Mouse (Mus musculus): ENCODE results near the gene Ap1ar. TPM values are rescaled to one million over a fixed set of nuclear protein-coding genes. Genes with fewer than 3 reads are reported as not detected.

Ap1ar gene
- 38.3 and 40.8 TPM in 2 replicates for polyA plus RNA-seq (2015; fragmentation: Nextera tagmentation; extraction: Ambion mirVana)

GRCm38 (mm10) chr3:127837154-127837865, at the start of gene Ap1ar:
Ap1ar (minus strand) TSS chr3:127837523.
- Histone ChIP-seq H3K9me3 (ENCODE audit: control insufficient read depth, low read length) (no peaks in the 10 kb centered on the region), H3K4me3 (ENCODE audit: low read length) (peak within 1 kb of the TSS; percentile 90), H3K4me1 (replicated peaks; ENCODE audit: control insufficient read depth, insufficient read depth, low read length) (peaks cover 12% of the 10 kb centered on the region), H3K27me3 (ENCODE audit: control insufficient read depth, insufficient read depth, low read depth, low read length) (no peaks in the 10 kb centered on the region), H3K9ac (ENCODE audit: low read length) (peak within 1 kb of the TSS; percentile 89), H3K27ac (ENCODE audit: low read length) (peak within 1 kb of the TSS; percentile 96), H3K4me2 (ENCODE audit: low read depth, low read length) (peak within 1 kb of the TSS; percentile 86), H3K36me3 (ENCODE audit: control insufficient read depth, insufficient read depth, low read length) (no peaks in the 10 kb centered on the region)
- ATAC-seq (ENCODE audit: low read depth): peak; percentile 99
- WGBS: under 1% methylated on average over 72 of the region's 89 CpGs

- Histone ChIP-seq H3K9me3 (ENCODE audit: control insufficient read depth, low read length) (no peaks in the 10 kb centered on the region), H3K4me2 (ENCODE audit: low read depth, low read length) (no peak overlapping the region), H3K9ac (ENCODE audit: low read length) (no peak overlapping the region), H3K36me3 (ENCODE audit: control insufficient read depth, insufficient read depth, low read length) (no peaks in the 10 kb centered on the region), H3K4me1 (replicated peaks; ENCODE audit: control insufficient read depth, insufficient read depth, low read length) (peaks cover 5% of the 10 kb centered on the region; the same call in 1 of the 2 replicates), H3K27me3 (ENCODE audit: control insufficient read depth, insufficient read depth, low read depth, low read length) (no peaks in the 10 kb centered on the region), H3K27ac (ENCODE audit: low read length) (no peak overlapping the region), H3K4me3 (ENCODE audit: low read length) (no peak overlapping the region)
- 42% methylated on average over 2 of the region's 2 CpGs for WGBS
- ATAC-seq (ENCODE audit: low read depth): peak; percentile 85
Measured at GRCm38 (mm10) chr3:127881684-127882083, 44.4 kb upstream of the Ap1ar start.

GRCm38 (mm10) chr3:127879968-127880367, 42.6 kb upstream of the Ap1ar start:
- Histone ChIP-seq H3K4me3 (ENCODE audit: low read length) (no peak overlapping the region), H3K9ac (ENCODE audit: low read length) (no peak overlapping the region), H3K27ac (ENCODE audit: low read length) (no peak overlapping the region), H3K9me3 (ENCODE audit: control insufficient read depth, low read length) (no peaks in the 10 kb centered on the region), H3K4me1 (replicated peaks; ENCODE audit: control insufficient read depth, insufficient read depth, low read length) (peaks cover 5% of the 10 kb centered on the region; the same call in 1 of the 2 replicates), H3K27me3 (ENCODE audit: control insufficient read depth, insufficient read depth, low read depth, low read length) (no peaks in the 10 kb centered on the region), H3K4me2 (ENCODE audit: low read depth, low read length) (no peak overlapping the region), H3K36me3 (ENCODE audit: control insufficient read depth, insufficient read depth, low read length) (no peaks in the 10 kb centered on the region)
- 88% methylated on average over 3 of the region's 3 CpGs for WGBS
- no peak for ATAC-seq (ENCODE audit: low read depth)

- Histone ChIP-seq H3K4me3 (ENCODE audit: low read length) (no peak overlapping the region), H3K27ac (ENCODE audit: low read length) (no peak overlapping the region), H3K9me3 (ENCODE audit: control insufficient read depth, low read length) (no peaks in the 10 kb centered on the region), H3K4me2 (ENCODE audit: low read depth, low read length) (no peak overlapping the region), H3K4me1 (replicated peaks; ENCODE audit: control insufficient read depth, insufficient read depth, low read length) (peaks cover 2% of the 10 kb centered on the region; the same call in 1 of the 2 replicates), H3K36me3 (ENCODE audit: control insufficient read depth, insufficient read depth, low read length) (no peaks in the 10 kb centered on the region), H3K27me3 (ENCODE audit: control insufficient read depth, insufficient read depth, low read depth, low read length) (no peaks in the 10 kb centered on the region), H3K9ac (ENCODE audit: low read length) (no peak overlapping the region)
- ATAC-seq (ENCODE audit: low read depth): no peak
- WGBS: 81% methylated on average over 2 of the region's 2 CpGs
Measured at GRCm38 (mm10) chr3:127875509-127875908, 38.2 kb upstream of the Ap1ar start.

GRCm38 (mm10) chr3:127875059-127875458, 37.7 kb upstream of the Ap1ar start:
- H3K4me3 ChIP-seq (ENCODE audit: low read length): no peak overlapping the region
- H3K4me1 ChIP-seq (replicated peaks; ENCODE audit: control insufficient read depth, insufficient read depth, low read length): peaks cover 2% of the 10 kb centered on the region; the same call in 1 of the 2 replicates
- H3K27ac ChIP-seq (ENCODE audit: low read length): no peak overlapping the region
- H3K9me3 ChIP-seq (ENCODE audit: control insufficient read depth, low read length): no peaks in the 10 kb centered on the region
- no peak overlapping the region for H3K9ac ChIP-seq (ENCODE audit: low read length)
- 66% methylated on average over 7 of the region's 7 CpGs for WGBS
- no peaks in the 10 kb centered on the region for H3K27me3 ChIP-seq (ENCODE audit: control insufficient read depth, insufficient read depth, low read depth, low read length)
- no peaks in the 10 kb centered on the region for H3K36me3 ChIP-seq (ENCODE audit: control insufficient read depth, insufficient read depth, low read length)
- H3K4me2 ChIP-seq (ENCODE audit: low read depth, low read length): no peak overlapping the region
- no peak for ATAC-seq (ENCODE audit: low read depth)

GRCm38 (mm10) chr3:127874254-127874883, 37.0 kb upstream of the Ap1ar start:
- Histone ChIP-seq H3K36me3 (ENCODE audit: control insufficient read depth, insufficient read depth, low read length) (no peaks in the 10 kb centered on the region), H3K27me3 (ENCODE audit: control insufficient read depth, insufficient read depth, low read depth, low read length) (no peaks in the 10 kb centered on the region), H3K4me1 (replicated peaks; ENCODE audit: control insufficient read depth, insufficient read depth, low read length) (peaks cover 2% of the 10 kb centered on the region; the same call in 1 of the 2 replicates), H3K27ac (ENCODE audit: low read length) (no peak overlapping the region), H3K9ac (ENCODE audit: low read length) (no peak overlapping the region), H3K9me3 (ENCODE audit: control insufficient read depth, low read length) (no peaks in the 10 kb centered on the region), H3K4me2 (ENCODE audit: low read depth, low read length) (no peak overlapping the region), H3K4me3 (ENCODE audit: low read length) (no peak overlapping the region)
- 25% methylated on average over 4 of the region's 4 CpGs for WGBS
- no peak for ATAC-seq (ENCODE audit: low read depth)

GRCm38 (mm10) chr3:127871575-127871974, 34.3 kb upstream of the Ap1ar start:
- no peaks in the 10 kb centered on the region for H3K36me3 ChIP-seq (ENCODE audit: control insufficient read depth, insufficient read depth, low read length)
- H3K9ac ChIP-seq (ENCODE audit: low read length): no peak overlapping the region
- no peak overlapping the region for H3K4me2 ChIP-seq (ENCODE audit: low read depth, low read length)
- no peak overlapping the region for H3K4me3 ChIP-seq (ENCODE audit: low read length)
- no peaks in the 10 kb centered on the region for H3K27me3 ChIP-seq (ENCODE audit: control insufficient read depth, insufficient read depth, low read depth, low read length)
- H3K27ac ChIP-seq (ENCODE audit: low read length): peak overlapping the region; percentile 51
- no peaks in the 10 kb centered on the region for H3K9me3 ChIP-seq (ENCODE audit: control insufficient read depth, low read length)
- peak; percentile 56; the same call in 1 of the 2 replicates for ATAC-seq (ENCODE audit: low read depth)
- 44% methylated on average over 9 of the region's 9 CpGs for WGBS
- H3K4me1 ChIP-seq (replicated peaks; ENCODE audit: control insufficient read depth, insufficient read depth, low read length): peaks cover 11% of the 10 kb centered on the region

GRCm38 (mm10) chr3:127868880-127869279, 31.6 kb upstream of the Ap1ar start:
- H3K9me3 ChIP-seq (ENCODE audit: control insufficient read depth, low read length): no peaks in the 10 kb centered on the region
- H3K27me3 ChIP-seq (ENCODE audit: control insufficient read depth, insufficient read depth, low read depth, low read length): no peaks in the 10 kb centered on the region
- H3K9ac ChIP-seq (ENCODE audit: low read length): no peak overlapping the region
- H3K4me1 ChIP-seq (replicated peaks; ENCODE audit: control insufficient read depth, insufficient read depth, low read length): peaks cover 12% of the 10 kb centered on the region; the same call in 1 of the 2 replicates
- no peaks in the 10 kb centered on the region for H3K36me3 ChIP-seq (ENCODE audit: control insufficient read depth, insufficient read depth, low read length)
- no peak overlapping the region for H3K27ac ChIP-seq (ENCODE audit: low read length)
- 58% methylated on average over 5 of the region's 5 CpGs for WGBS
- no peak for ATAC-seq (ENCODE audit: low read depth)
- no peak overlapping the region for H3K4me2 ChIP-seq (ENCODE audit: low read depth, low read length)
- H3K4me3 ChIP-seq (ENCODE audit: low read length): no peak overlapping the region

GRCm38 (mm10) chr3:127868046-127868758, 30.9 kb upstream of the Ap1ar start:
- Histone ChIP-seq H3K36me3 (ENCODE audit: control insufficient read depth, insufficient read depth, low read length) (no peaks in the 10 kb centered on the region), H3K27ac (ENCODE audit: low read length) (no peak overlapping the region), H3K9me3 (ENCODE audit: control insufficient read depth, low read length) (no peaks in the 10 kb centered on the region), H3K4me1 (replicated peaks; ENCODE audit: control insufficient read depth, insufficient read depth, low read length) (peaks cover 10% of the 10 kb centered on the region; the same call in 1 of the 2 replicates), H3K4me3 (ENCODE audit: low read length) (no peak overlapping the region), H3K4me2 (ENCODE audit: low read depth, low read length) (no peak overlapping the region), H3K9ac (ENCODE audit: low read length) (no peak overlapping the region), H3K27me3 (ENCODE audit: control insufficient read depth, insufficient read depth, low read depth, low read length) (no peaks in the 10 kb centered on the region)
- 0 out of 2 replicates have a peak, but pooled peaks have one; percentile 49 for ATAC-seq (ENCODE audit: low read depth)
- WGBS: 69% methylated on average over 9 of the region's 9 CpGs
